Mouse (Mus musculus): ENCODE measurements at regions not wholly inside any gene's neighbourhood (a gene's known extent, or its start where the extent isn't known, plus 50 kb on each side); places are given as distances from the start of the nearest gene placed in this dataset.
A peak's percentile ranks its signal among the peaks of the same experiment; 100 is the strongest.

GRCm38 (mm10) chr12:25265560-25266525 is 168.9 kb upstream of the Id2 start:
- no peak for DNase-seq (ENCODE audit: low spot score in 2 of 2)

DNA sequence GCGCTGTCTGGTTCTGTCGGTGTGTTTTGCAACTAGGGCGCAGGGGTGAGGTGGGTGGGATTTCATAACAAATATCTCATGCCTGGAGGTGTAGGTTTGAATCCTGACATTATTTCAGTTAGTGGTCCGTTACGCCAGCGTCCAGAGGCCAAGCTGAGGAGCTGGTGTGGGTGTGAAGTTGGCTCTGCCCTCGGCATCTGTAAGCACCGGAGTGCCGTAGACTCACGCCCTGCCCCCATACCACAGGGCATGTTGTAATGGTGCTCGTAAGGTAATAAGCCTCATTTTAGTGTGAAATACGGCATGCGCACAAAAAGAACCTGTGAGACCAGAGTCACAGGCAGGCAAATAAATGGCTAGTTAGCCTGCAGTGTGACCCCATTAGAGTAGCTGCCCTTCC is 168.1 kb upstream of the Id2 start:
- no peak for DNase-seq (ENCODE audit: low spot score in 2 of 2)

GRCm38 (mm10) chr12:25264408-25264807 is 167.5 kb upstream of the Id2 start:
- no peak for DNase-seq (ENCODE audit: low spot score in 2 of 2)

DNA sequence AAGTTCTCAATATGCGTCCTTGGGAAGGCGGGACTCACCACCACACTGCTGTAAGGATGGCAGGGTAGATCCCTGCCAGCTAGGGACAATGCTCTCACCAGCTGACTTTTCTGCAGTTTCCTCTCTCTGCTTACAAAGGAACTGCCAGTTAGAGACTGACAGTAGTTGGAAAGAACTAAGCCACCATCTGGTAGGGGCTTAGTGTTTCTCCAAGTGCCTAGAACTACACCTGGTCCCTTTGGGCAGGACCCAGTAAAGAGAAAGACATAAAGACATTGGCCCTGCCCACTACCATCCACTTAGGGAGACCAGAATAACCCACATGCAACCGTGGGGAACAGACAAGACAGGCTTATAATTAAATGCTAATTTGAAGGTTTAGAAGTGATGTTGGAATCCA is 165.5 kb upstream of the Id2 start:
- DNase-seq (ENCODE audit: low spot score in 2 of 2) = no peak

GRCm38 (mm10) chr12:25259123-25259522 is 162.2 kb upstream of the Id2 start:
- no peak for DNase-seq (ENCODE audit: low spot score in 2 of 2)

DNA sequence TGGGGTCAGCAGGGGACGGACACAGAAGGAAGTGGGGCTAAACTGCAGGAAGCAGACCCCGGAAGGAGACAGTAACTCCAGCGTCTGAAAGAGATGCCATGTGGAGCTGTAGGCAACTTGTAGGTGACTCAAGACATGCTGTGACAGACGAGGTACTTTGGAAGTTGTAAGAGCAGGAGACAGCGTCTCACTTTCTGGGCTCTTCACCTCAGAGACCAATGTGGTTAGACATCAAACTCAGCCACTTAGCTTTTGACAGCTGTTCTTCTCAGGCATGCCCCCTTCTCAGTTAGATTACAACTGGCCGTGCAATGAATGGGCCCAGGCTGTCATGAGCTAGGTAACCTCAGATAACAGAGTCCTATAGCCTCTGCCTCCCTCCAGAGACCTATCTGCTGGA is 159.3 kb upstream of the Id2 start:
- DNase-seq (ENCODE audit: low spot score in 2 of 2) = no peak

- DNase-seq (ENCODE audit: low spot score in 2 of 2) = peak; percentile 42 to 45
Measured at GRCm38 (mm10) chr12:25254716-25255115, 157.8 kb upstream of the Id2 start.

DNA sequence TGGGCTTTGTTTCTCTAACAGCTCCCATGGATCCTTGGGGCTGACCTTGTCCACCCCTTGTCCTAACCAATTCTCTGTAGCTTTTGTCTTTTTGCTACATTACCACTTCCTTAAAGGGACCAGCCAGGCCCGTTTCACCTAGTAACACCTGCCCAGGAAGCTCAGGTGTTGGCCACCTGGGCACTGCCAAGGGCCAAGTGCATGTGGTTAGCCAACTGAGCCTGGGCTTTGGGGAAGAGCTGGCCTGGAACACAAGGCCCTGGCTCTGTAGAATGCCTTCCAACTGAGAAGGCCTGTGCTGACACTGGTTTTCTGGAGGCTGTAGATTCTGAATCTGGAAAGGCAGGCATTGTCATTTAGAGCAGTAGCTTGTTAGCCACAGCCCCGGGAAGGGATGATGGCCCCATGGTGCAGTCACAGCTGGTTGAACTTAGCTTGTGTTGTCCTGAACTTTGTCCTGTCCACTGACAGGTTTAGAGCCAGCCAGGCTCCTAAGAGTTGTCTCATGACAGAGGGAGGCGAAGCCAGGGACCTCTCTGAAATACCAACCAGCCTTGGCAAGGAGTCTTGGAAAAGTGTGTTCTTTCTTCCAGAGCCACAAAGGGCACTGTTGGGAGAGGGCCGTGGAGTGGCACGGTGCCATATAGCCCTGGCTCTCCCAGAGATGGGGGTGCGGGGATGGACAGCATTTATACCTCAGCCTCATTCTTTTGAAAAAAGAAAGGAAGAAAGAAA is 156.0 kb upstream of the Id2 start:
- DNase-seq (ENCODE audit: low spot score in 2 of 2) = no peak

DNA sequence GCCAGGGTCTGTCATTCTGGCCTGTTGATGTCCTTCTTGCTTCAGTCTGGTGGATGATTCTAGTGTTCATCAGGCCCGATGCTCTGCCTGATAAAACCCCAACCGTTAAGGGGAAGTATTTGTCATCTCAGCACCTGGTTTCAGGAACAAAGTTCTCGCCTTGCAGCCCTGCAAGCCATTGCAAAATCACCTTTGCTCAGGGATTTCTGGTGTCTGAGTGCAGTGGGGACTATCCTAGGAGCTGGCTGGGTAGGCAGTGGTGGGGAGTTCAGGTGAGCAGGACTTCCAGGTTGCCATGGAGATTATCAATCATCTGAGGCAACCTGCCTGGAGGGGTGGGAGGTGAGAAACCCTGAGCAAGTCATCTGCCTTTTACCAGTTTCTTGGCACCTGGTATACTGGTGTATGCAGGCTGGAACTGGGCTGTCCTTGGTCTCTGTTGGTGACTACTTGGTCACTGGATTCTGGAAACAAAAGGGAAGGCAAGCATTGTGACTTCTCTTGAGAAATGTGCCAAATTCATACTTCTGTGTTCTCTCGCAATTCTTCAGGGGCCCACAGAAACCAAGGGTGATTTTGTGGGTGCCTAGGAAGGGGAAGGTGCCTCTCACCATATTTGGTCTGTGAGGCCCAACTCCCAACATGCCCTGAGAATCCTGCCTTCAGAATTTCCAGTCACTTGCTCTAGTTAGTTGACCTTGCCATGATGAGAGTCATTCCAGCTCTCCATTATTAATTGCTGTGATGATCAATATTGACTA is 154.7 kb upstream of the Id2 start:
- no peak for DNase-seq (ENCODE audit: low spot score in 2 of 2)

DNA sequence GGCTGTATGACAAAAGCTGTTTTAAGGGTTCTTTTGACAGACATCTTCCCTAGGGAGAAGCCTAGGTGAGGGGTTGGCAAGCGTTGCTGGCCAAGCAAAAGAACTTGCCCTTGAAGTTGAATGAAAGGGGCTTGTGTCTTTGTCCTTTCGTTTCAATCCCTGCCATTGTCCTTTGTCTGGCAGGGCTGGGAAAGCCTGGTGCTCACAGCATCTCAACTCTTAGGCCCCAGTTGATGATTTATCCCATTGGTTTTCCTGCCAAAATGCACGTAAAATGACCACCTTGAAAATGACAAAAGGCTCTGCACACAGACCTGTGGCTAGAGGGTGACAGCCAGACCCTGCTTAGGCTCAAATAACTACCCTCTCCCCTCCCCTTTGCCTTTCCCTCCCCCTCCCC is 153.9 kb upstream of the Id2 start:
- DNase-seq (ENCODE audit: low spot score in 2 of 2) = no peak

GRCm38 (mm10) chr12:25248681-25249366 is 151.9 kb upstream of the Id2 start:
- no peak for DNase-seq (ENCODE audit: low spot score in 2 of 2)

DNA sequence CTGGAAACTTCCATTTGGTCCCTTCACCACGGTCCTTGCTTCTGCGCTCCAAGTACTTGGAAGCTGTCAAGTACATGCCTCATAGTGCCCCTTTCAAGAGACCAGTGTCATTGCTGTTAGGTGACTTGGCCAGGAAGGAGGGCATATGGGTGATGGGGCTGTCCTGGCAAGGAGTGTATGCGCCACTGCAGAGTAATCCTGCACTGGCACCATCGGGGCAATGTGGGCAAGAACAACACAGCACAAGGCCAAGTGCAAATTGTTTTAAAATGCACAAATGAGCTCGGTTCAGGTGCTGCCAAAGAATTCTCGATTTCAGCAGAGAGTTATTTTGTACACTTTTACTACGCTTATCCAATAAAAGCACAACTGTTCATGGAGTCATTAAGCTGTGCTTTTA is 149.6 kb upstream of the Id2 start:
- no peak for DNase-seq (ENCODE audit: low spot score in 2 of 2)

GRCm38 (mm10) chr12:25245661-25246060 is 148.7 kb upstream of the Id2 start:
- no peak for DNase-seq (ENCODE audit: low spot score in 2 of 2)

DNA sequence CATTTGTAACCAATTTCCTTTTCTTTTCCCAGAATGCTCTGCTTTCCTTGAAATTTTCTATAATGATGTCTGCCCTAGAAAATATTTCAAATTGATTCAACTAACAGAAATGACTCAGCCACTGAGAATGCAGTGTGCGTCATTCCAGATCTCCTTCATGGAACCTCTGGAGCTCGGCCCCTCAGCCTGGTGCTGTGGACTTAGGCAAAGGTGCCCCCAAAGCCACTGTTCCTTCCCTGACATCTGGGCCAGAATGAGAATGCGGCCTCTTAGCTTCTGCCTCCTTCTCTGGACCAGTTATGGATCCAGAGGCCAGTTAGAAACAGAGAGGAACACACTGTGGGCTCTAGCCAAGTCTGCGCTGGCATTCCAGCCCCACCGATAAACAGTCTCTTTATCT is 148.3 kb upstream of the Id2 start:
- DNase-seq (ENCODE audit: low spot score in 2 of 2) = no peak

- DNase-seq (ENCODE audit: low spot score in 2 of 2) = no peak
Measured at GRCm38 (mm10) chr12:25244666-25245065, 147.7 kb upstream of the Id2 start.

DNA sequence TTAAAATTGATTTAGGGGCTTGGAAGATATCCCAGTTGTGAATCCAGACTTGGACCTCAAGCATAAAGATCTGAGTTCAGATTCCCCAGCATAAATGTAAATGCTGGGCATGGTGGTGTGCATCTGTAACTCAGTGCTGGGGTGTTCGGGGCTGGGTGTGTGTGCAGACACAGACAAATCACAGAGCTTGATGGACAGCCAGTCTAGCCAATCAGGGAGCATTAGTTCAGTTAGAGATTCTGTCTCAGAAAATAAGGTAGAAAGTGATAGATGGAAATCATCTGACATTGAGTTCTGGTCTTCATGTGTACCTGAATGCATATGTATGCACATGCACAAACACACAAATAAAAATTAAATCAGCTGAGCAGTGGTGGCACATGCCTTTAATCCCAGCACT is 147.0 kb upstream of the Id2 start:
- DNase-seq (ENCODE audit: low spot score in 2 of 2) = no peak

DNA sequence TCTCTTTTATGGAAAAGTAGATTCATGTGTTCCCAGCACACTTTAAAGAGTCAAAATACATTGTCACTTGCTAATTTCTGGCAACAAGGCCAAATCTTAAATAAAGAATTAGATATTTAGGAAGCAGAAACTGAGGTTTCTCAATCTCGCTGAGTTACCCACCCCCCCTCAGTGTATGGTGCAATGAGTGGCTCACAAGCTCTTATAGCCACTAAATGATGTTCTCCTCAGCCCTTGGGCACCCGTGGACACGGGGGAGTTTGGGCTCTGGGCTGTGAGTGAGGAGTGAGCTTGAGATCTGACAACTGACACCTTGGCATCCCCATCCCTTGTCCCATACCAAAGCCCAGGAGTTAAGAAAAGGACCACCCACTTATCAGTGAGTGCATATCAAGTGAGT is 145.4 kb upstream of the Id2 start:
- no peak for DNase-seq (ENCODE audit: low spot score in 2 of 2)

DNA sequence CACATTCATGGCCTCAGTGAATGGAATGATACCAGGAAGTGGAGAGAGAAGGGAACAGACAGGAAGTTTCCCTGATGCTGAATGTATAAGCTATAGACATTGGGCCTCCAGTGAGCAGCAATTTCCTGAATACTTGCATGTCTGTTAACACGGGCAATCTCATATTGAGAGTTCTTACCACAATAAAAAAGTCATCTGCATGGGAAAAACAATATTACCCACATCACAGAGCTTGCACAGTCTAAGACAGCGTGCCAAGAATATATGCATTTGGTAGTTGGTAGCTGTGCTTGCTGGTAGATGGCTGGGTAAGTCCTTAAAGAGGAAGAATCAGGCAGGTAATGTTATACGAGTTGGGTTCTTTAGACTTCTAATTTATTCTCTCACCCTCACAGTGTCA is 144.7 kb upstream of the Id2 start:
- DNase-seq (ENCODE audit: low spot score in 2 of 2) = no peak

GRCm38 (mm10) chr12:25240796-25241195 is 143.9 kb upstream of the Id2 start:
- DNase-seq (ENCODE audit: low spot score in 2 of 2) = no peak

GRCm38 (mm10) chr12:25240142-25240541 is 143.2 kb upstream of the Id2 start:
- peak; percentile 30 to 35 for DNase-seq (ENCODE audit: low spot score in 2 of 2)

DNA sequence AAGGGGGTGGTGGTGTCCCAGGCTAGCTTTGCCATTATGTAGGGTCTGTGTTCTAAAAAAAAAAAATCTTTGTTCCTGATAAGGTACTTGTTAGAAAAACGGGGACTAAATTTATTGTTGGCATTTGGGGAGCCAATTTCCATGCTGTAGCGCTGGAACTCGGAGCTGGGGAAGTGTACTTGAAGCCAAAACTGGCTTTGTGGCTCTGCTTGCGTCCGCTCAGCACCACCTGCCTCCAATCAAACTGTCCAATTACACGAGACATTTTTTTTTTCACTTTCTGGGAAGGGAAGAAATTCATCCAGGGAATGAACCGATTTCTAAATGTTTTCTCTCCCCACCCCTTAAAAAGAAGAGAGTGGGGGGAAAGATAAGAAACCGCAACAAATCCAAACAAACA is 138.1 kb upstream of the Id2 start:
- DNase-seq (ENCODE audit: low spot score in 2 of 2) = no peak

- no peak for DNase-seq (ENCODE audit: low spot score in 2 of 2)
Measured at GRCm38 (mm10) chr12:25234636-25235035, 137.7 kb upstream of the Id2 start.
